In genomic region chr8:110266741-110267140, GRCm38 (mm10) we compare ENCODE assay signal across 8 mouse cellular contexts. TPM values are rescaled to one million over a fixed set of nuclear protein-coding genes. Genes with fewer than 3 reads are reported as not detected.
DNase-seq lines count a peak whose midpoint lies in the region; ATAC-seq and TF ChIP-seq lines count a peak whose summit lies in the region.

Gene Hydin, plus strand, starts transcription at chr8:110266977.

- no peaks in the 10 kb centered on the region for H3K27me3 ChIP-seq in hindbrain, postnatal 0 days (ENCODE audit: insufficient read depth, low read length)
- no peaks in the 10 kb centered on the region; the same call in 1 of the 2 replicates for H3K27me3 ChIP-seq in lung, postnatal 0 days (replicated peaks; ENCODE audit: insufficient read depth, low read length)

- peak; percentile 97 for DNase-seq in ES-CJ7 (ENCODE audit: low read depth, low spot score)
- peak; percentile 94 for DNase-seq in hindbrain, postnatal 0 days (ENCODE audit: low spot score)
- peak; percentile 76 for DNase-seq in layer of hippocampus, postnatal 36 days
- peak; percentile 68 for DNase-seq in lung, postnatal 0 days (ENCODE audit: low spot score)
- DNase-seq in right cerebral cortex, adult 18-20 months = peak; percentile 87
- no peak for DNase-seq in gastrocnemius, adult 2 months

- no peak for TF ChIP-seq EP300 in lung, postnatal 0 days (IDR thresholded peaks at IDR 0.05)

- H3K27ac ChIP-seq in bone marrow macrophage, adult 2 months (ENCODE audit: insufficient read depth, low read depth, low read length) = no peak within 1 kb of the TSS
- H3K27ac ChIP-seq in embryonic fibroblast, embryonic 13.5 days (ENCODE audit: insufficient read depth, low read length) = no peak within 1 kb of the TSS
- no peak within 1 kb of the TSS for H3K27ac ChIP-seq in hindbrain, postnatal 0 days
- H3K27ac ChIP-seq in lung, postnatal 0 days (ENCODE audit: low read length) = no peak within 1 kb of the TSS
- no peak within 1 kb of the TSS for H3K27ac ChIP-seq in gastrocnemius, adult 2 months

- H3K9me3 ChIP-seq in hindbrain, postnatal 0 days (ENCODE audit: low read length) = no peaks in the 10 kb centered on the region
- no peaks in the 10 kb centered on the region for H3K9me3 ChIP-seq in lung, postnatal 0 days (ENCODE audit: low read length)

- no peak for TF ChIP-seq CTCF in bone marrow macrophage, adult 2 months (IDR thresholded peaks at IDR 0.05; ENCODE audit: low read depth, low read length)
- no peak for TF ChIP-seq CTCF in embryonic fibroblast, embryonic 13.5 days (IDR thresholded peaks at IDR 0.05; ENCODE audit: borderline replicate concordance, insufficient read depth, low read length)
- TF ChIP-seq CTCF in hindbrain, postnatal 0 days (IDR thresholded peaks at IDR 0.05; ENCODE audit: low read depth) = no peak
- TF ChIP-seq CTCF in lung, postnatal 0 days (IDR thresholded peaks at IDR 0.05) = no peak
- TF ChIP-seq CTCF in gastrocnemius, adult 2 months (IDR thresholded peaks at IDR 0.05) = no peak

- no peaks in the 10 kb centered on the region for H3K36me3 ChIP-seq in hindbrain, postnatal 0 days (ENCODE audit: insufficient read depth, low read length)
- H3K36me3 ChIP-seq in lung, postnatal 0 days (ENCODE audit: insufficient read depth, low read length) = no peaks in the 10 kb centered on the region

- intact Hi-C loops in gastrocnemius, adult 2 months (cut with DNase I) = no loop called here

- TF ChIP-seq POLR2A in bone marrow macrophage, adult 2 months (IDR thresholded peaks at IDR 0.05; ENCODE audit: borderline replicate concordance, low read depth, low read length) = no peak
- TF ChIP-seq POLR2A in embryonic fibroblast, embryonic 13.5 days (IDR thresholded peaks at IDR 0.05; ENCODE audit: low read depth, low read length) = no peak

- peaks cover 6% of the 10 kb centered on the region; the same call in 1 of the 2 replicates for H3K4me1 ChIP-seq in bone marrow macrophage, adult 2 months (ENCODE audit: control insufficient read depth, insufficient read depth, low read length)
- H3K4me1 ChIP-seq in embryonic fibroblast, embryonic 13.5 days (ENCODE audit: control insufficient read depth, insufficient read depth, low read length) = no peaks in the 10 kb centered on the region
- H3K4me1 ChIP-seq in hindbrain, postnatal 0 days (ENCODE audit: insufficient read depth, low read length) = 0 out of 2 replicates have a peak, but pooled peaks cover 8% of the 10 kb centered on the region
- H3K4me1 ChIP-seq in lung, postnatal 0 days (ENCODE audit: insufficient read depth, low read depth, low read length) = peaks cover 6% of the 10 kb centered on the region; the same call in 1 of the 2 replicates

- 0% methylated on average over 15 of the region's 15 CpGs for WGBS in hindbrain, postnatal 0 days
- 1% methylated on average over 15 of the region's 15 CpGs for WGBS in lung, postnatal 0 days

- H3K4me2 ChIP-seq in hindbrain, postnatal 0 days (ENCODE audit: low read depth, low read length) = peak within 1 kb of the TSS; percentile 61
- peak within 1 kb of the TSS; percentile 43; the same call in 1 of the 2 replicates for H3K4me2 ChIP-seq in lung, postnatal 0 days (replicated peaks; ENCODE audit: low read depth, low read length)

- H3K4me3 ChIP-seq in bone marrow macrophage, adult 2 months (ENCODE audit: insufficient read depth, low read length) = peak within 1 kb of the TSS; percentile 5; the same call in 1 of the 2 replicates
- H3K4me3 ChIP-seq in embryonic fibroblast, embryonic 13.5 days (ENCODE audit: insufficient read depth, low read length) = peak within 1 kb of the TSS; percentile 22
- H3K4me3 ChIP-seq in hindbrain, postnatal 0 days (ENCODE audit: low read length) = peak within 1 kb of the TSS; percentile 24
- H3K4me3 ChIP-seq in lung, postnatal 0 days (ENCODE audit: low read depth, low read length) = peak within 1 kb of the TSS; percentile 10; the same call in 1 of the 2 replicates
- no peak within 1 kb of the TSS for H3K4me3 ChIP-seq in gastrocnemius, adult 2 months

- peak; percentile 95 for ATAC-seq in hindbrain, postnatal 0 days
- ATAC-seq in lung, postnatal 0 days = peak; percentile 55

- no peak within 1 kb of the TSS; the same call in 1 of the 2 replicates for H3K9ac ChIP-seq in hindbrain, postnatal 0 days (replicated peaks; ENCODE audit: low read length)
- H3K9ac ChIP-seq in lung, postnatal 0 days (replicated peaks; ENCODE audit: low read depth) = no peak within 1 kb of the TSS

RNA-seq across cellular contexts. Expression of gene Hydin, which starts in this region (rescaled TPM):
- polyA plus RNA-seq in bone marrow macrophage, adult 2 months (2012; ENCODE audit: insufficient read depth, insufficient read length, missing spikeins) = 0.27 and 0.32 TPM in 2 replicates
- not detected in 2 replicates for polyA plus RNA-seq in embryonic fibroblast, embryonic 13.5 days (2011; ENCODE audit: insufficient read length, low read depth, missing spikeins)
- total RNA-seq in hindbrain, postnatal 0 days (2014; rRNA removed) = 0.54 and 0.73 TPM in 2 replicates
- polyA plus RNA-seq in hindbrain, postnatal 0 days (2015; fragmentation: Nextera tagmentation; extraction: Ambion mirVana) = 0.39 and 0.48 TPM in 2 replicates
- total RNA-seq in layer of hippocampus, postnatal 36 days (2021) = under 1 TPM; 0.37 to 0.43 TPM
- 0.96 and 0.97 TPM in 2 replicates for polyA plus RNA-seq in lung, postnatal 0 days (2015; fragmentation: Nextera tagmentation; extraction: Ambion mirVana)
- under 1 TPM; 0.03 to 0.06 TPM for total RNA-seq in gastrocnemius, adult 2 months (2021)

Comparison
In these comparisons a context has a peak if more than half of its experiments do, and no peak if none do; other contexts are left out.
1. Peak in DNase-seq, ATAC-seq, H3K4me3 ChIP-seq and H3K4me2 ChIP-seq in hindbrain, postnatal 0 days; RNA of the gene not detected or under 1 TPM.
2. Peak in DNase-seq in layer of hippocampus, postnatal 36 days; RNA of the gene not detected or under 1 TPM.
3. Peak in DNase-seq, ATAC-seq, H3K4me3 ChIP-seq and H3K4me2 ChIP-seq in lung, postnatal 0 days; RNA of the gene not detected or under 1 TPM.